Mouse (Mus musculus) ES-Bruce4 (cell line): ENCODE results near the gene Ripply3. TPM values are rescaled to one million over a fixed set of nuclear protein-coding genes. Genes with fewer than 3 reads are reported as not detected.

Experiments used
- H3K27ac ChIP-seq: 2 replicates; pipeline ENCODE4 v1.5.1; 2012; ENCODE audit warnings: low read length, inconsistent platforms; ENCODE audit not compliant: insufficient read depth
- H3K27me3 ChIP-seq: 2 replicates; pipeline ENCODE4 v1.6.1; 2012; ENCODE audit warnings: mild to moderate bottlenecking, low read length, inconsistent platforms; ENCODE audit not compliant: control insufficient read depth, poor library complexity, insufficient read depth, severe bottlenecking
- H3K36me3 ChIP-seq: 2 replicates; pipeline ENCODE4 v1.6.1; 2012; ENCODE audit warnings: inconsistent platforms, mild to moderate bottlenecking, low read length, moderate library complexity; ENCODE audit not compliant: control insufficient read depth, poor library complexity, insufficient read depth, severe bottlenecking
- H3K4me1 ChIP-seq: one replicate; pipeline ENCODE4 v1.8.1; 2011; ENCODE audit warnings: low read length; ENCODE audit not compliant: control insufficient read depth, insufficient read depth
- H3K4me3 ChIP-seq: 2 replicates; pipeline ENCODE4 v1.5.1; 2011; ENCODE audit warnings: low read depth, mild to moderate bottlenecking, low read length
- H3K9ac ChIP-seq: 2 replicates; pipeline ENCODE4 v1.6.1; 2012; ENCODE audit warnings: low read depth, mild to moderate bottlenecking, inconsistent platforms; ENCODE audit not compliant: poor library complexity, severe bottlenecking
- H3K9me3 ChIP-seq: replicated peaks from 2 replicates; pipeline ENCODE4 v1.6.1; 2012; ENCODE audit warnings: mild to moderate bottlenecking, low read length, inconsistent platforms; ENCODE audit not compliant: control insufficient read depth, poor library complexity, insufficient read depth, severe bottlenecking
- CTCF ChIP-seq: IDR thresholded peaks from one replicate; pipeline ENCODE4 v1.8.1; 2011; ENCODE audit warnings: low read depth, low read length
- EP300 ChIP-seq: IDR thresholded peaks from 2 replicates; pipeline ENCODE4 v1.6.1; 2011; ENCODE audit warnings: low read depth, low read length; ENCODE audit not compliant: insufficient read depth
- POLR2A ChIP-seq: IDR thresholded peaks from one replicate; pipeline ENCODE4 v1.8.1; 2011; ENCODE audit warnings: low read length; ENCODE audit not compliant: insufficient read depth
- polyA plus RNA-seq: library from polyadenylated mRNA; stranded (reverse); fragments of >200 nt; gene quantifications from 2 replicates; pipeline ENCODE4 v1.2.4, GENCODE M21; 2011; ENCODE audit warnings: low read depth; ENCODE audit not compliant: missing spikeins, insufficient read depth, insufficient read length

The Ripply3 gene
- polyA plus RNA-seq, 1 experiment: 0.91 TPM

DNA sequence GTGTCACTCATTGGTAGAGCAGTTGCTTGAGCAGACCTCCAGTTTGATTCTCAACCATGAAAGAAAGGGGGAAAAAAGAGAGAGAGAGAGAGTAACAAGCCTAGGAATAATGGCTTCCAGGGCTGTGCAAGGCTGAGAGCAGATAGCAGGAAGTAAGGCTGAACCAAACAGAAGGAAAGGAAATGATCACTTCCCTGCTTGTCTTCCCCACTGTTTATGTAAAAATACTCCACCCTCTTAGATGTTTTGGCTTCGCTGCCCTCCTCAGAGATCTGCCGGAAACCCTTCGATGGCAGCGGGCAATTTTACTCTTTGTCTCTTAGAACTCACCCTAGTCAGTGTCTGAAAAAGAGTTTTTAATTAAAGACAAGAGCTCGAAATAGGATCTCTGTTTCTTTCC lies 4.5 kb upstream of the Ripply3 start:
- TF ChIP-seq POLR2A: no peak
- TF ChIP-seq CTCF: no peak
- peaks cover 6% of the 10 kb centered on the region; the same call in 1 of the 2 replicates for H3K27me3 ChIP-seq
- no peak overlapping the region for H3K9ac ChIP-seq
- H3K27ac ChIP-seq: no peak overlapping the region
- no peaks in the 10 kb centered on the region for H3K9me3 ChIP-seq
- no peak overlapping the region for H3K4me3 ChIP-seq
- H3K36me3 ChIP-seq: no peaks in the 10 kb centered on the region
- H3K4me1 ChIP-seq: peaks cover 1% of the 10 kb centered on the region

DNA sequence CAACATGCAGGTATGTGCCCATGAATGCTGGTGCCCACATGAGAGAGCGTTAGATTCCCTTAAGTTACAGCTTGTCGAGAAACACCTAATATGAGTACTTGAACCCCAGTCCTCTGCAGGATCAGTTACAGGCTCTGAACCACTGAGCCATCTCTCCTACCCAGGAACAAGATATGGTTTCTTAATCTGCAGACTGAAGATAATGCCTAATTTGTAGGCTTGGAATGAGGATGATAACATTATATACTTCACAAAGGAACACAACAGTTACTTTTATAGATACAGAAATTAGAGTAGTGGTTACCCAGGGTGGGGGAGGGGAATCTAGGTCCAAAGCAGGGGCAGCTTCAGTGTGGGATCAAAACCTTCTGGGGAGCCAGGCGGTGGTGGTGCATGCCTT lies 2.2 kb upstream of the Ripply3 start:
- Histone ChIP-seq H3K4me1 (peaks cover 1% of the 10 kb centered on the region), H3K4me3 (no peak overlapping the region), H3K9ac (no peak overlapping the region), H3K36me3 (no peaks in the 10 kb centered on the region), H3K27me3 (peaks cover 5% of the 10 kb centered on the region; the same call in 1 of the 2 replicates), H3K27ac (no peak overlapping the region), H3K9me3 (no peaks in the 10 kb centered on the region)
- TF ChIP-seq EP300 (no peak), CTCF (no peak)

DNA sequence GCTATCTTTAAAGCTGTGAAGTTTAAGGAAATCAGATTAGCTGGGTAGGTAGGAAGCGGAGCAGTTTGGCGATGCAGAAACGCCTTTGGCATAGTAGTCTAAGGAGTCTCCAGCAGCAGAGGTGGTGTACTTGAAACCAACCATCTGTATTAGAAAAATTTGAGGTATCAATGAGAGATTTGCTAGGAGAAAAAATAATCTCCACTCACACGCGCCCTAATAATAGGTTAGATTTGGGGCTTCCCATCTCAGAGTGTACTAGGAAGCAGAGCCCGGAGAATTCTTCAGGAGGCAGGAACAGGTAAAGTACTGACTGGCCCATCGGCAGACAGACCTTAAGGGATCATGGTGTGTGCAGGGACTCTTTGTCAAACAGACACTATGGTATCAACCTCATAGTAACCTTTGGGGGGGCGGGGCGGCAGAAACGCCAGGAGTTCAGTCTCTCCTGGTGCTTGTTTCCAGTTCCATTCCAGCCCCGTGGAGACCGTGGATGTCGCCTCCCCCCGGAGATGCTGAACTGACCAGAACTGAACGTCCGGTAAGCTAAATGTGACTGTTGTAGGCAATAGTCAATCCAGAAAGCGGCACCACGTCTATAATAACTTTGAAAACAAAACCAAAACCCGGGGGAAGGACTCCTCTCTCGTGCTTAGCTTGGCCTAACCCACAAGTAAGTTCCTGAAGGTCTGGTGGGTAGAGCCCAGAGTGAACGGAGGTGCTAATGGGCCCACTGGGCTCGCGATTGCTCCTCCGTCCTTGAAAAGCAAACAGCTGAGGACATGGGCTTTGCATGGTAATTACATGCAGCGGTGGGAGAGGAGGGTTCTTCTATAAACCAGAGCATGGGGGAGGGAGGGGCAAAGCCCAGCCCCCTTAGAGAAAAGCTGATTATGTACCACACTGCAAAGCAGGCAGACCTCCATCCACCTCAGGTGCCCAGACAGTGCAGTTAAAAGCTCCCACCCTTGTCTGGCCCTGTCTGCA lies 954 bp downstream of the Ripply3 start:
- Histone ChIP-seq H3K4me1 (no peaks in the 10 kb centered on the region), H3K9ac (peak overlapping the region; percentile 70; the same call in 1 of the 2 replicates), H3K4me3 (peak overlapping the region; percentile 32; the same call in 1 of the 2 replicates), H3K9me3 (no peaks in the 10 kb centered on the region), H3K27me3 (peaks cover 5% of the 10 kb centered on the region; the same call in 1 of the 2 replicates), H3K27ac (no peak overlapping the region), H3K36me3 (no peaks in the 10 kb centered on the region)
- TF ChIP-seq EP300: no peak
- TF ChIP-seq CTCF: no peak
- TF ChIP-seq POLR2A: no peak

DNA sequence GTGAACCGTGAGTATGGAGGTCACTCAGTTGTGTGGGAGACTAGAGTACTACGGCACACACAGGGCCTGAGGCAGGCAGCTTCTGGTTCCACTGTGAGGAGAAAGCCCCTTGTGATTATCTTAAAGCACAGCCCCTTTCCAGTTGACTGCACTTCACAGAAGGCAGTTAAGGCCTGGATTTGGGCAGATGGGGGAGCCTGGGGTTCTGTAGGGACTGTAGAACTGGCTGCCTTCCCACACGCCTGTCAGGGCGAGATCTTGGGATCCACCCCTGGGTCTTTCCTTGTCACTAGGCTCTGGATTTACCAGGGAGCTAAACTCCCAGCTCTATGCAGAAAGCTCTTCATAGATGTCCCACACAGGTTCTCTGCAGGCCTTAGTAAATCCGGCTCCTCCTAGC lies 2.2 kb downstream of the Ripply3 start:
- Histone ChIP-seq H3K36me3 (no peaks in the 10 kb centered on the region), H3K9ac (no peak overlapping the region), H3K27ac (no peak overlapping the region), H3K27me3 (peaks cover 5% of the 10 kb centered on the region; the same call in 1 of the 2 replicates), H3K4me3 (no peak overlapping the region), H3K9me3 (no peaks in the 10 kb centered on the region), H3K4me1 (no peaks in the 10 kb centered on the region)
- no peak for TF ChIP-seq POLR2A
- TF ChIP-seq EP300: no peak
- no peak for TF ChIP-seq CTCF

DNA sequence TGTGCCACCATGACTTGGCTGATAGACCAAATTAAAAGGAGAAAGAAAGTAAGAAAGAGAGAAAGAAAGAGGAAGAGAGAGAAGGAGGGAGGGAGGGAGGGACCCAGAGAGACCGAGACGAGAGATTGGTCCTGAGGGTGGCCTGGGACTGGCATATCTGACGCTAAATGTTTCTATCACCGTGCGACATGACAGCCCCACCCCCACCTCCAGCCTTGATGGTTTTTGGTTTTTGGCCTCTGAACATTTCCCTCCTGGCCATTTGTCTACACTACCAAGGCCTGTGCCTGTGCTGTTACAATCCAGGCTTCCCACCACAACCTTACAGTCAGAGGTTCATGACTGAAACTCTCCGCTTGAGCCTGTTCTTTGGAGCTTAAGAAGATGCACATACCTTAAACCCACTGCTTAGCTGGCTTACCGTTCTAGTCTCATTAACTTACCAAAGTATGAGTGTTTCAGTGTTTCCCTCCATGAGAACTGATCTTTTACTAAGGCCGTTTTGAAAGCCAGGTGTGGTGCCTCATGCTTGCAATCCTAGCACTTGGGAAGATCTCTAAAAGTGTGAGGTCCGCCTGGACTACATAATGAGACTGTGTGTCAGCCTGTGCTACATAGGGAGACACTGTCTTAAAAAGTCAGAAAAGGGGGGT lies 3.1 kb downstream of the Ripply3 start:
- TF ChIP-seq CTCF (no peak), EP300 (no peak), POLR2A (no peak)
- H3K4me1 ChIP-seq: no peaks in the 10 kb centered on the region
- no peak overlapping the region for H3K27ac ChIP-seq
- no peak overlapping the region for H3K9ac ChIP-seq
- peaks cover 5% of the 10 kb centered on the region; the same call in 1 of the 2 replicates for H3K27me3 ChIP-seq
- no peaks in the 10 kb centered on the region for H3K36me3 ChIP-seq
- no peaks in the 10 kb centered on the region for H3K9me3 ChIP-seq
- H3K4me3 ChIP-seq: no peak overlapping the region

DNA sequence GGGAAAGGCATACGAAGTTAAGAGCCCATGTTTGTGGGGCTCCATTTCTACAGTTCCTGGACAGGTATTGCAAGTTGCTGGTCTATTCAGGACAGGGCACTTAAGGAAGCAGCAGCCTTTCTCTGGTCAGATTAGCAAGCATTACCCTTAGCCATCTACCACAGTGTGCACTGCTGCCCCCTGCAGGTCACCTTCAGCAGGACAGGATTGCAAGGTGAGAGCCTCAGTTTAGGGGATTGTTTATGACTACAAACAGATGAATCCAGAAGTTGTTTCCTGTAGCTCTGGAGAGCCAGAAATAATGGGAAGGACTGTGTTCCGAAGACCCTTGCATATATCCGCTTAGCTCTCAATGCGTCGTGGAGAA lies 3.6 kb downstream of the Ripply3 start:
- H3K4me3 ChIP-seq: no peak overlapping the region
- peaks cover 5% of the 10 kb centered on the region; the same call in 1 of the 2 replicates for H3K27me3 ChIP-seq
- H3K27ac ChIP-seq: no peak overlapping the region
- H3K9ac ChIP-seq: no peak overlapping the region
- H3K36me3 ChIP-seq: no peaks in the 10 kb centered on the region
- no peaks in the 10 kb centered on the region for H3K9me3 ChIP-seq
- H3K4me1 ChIP-seq: no peaks in the 10 kb centered on the region
- TF ChIP-seq POLR2A (no peak), CTCF (peak; percentile 94)
